Mouse (Mus musculus): ENCODE measurements at regions not wholly inside any gene's neighbourhood (a gene's known extent, or its start where the extent isn't known, plus 50 kb on each side); places are given as distances from the start of the nearest gene placed in this dataset.

- DNase-seq (ENCODE audit: inconsistent age in 2 of 2, low spot score in 1 of 2): peak in 1 of 2 experiments; percentile 61
Observed at GRCm38 (mm10) chrX:161487691-161488090, 200.4 kb downstream of the Gm15262 start.

- DNase-seq (ENCODE audit: inconsistent age in 2 of 2, low spot score in 1 of 2): no peak
Observed at GRCm38 (mm10) chrX:161511341-161511740, 205.5 kb upstream of the Rai2 start.

GRCm38 (mm10) chrX:161523432-161524256 lies 193.2 kb upstream of the Rai2 start:
- DNase-seq (ENCODE audit: inconsistent age in 2 of 2, low spot score in 1 of 2): no peak

GRCm38 (mm10) chrX:161524257-161524646 lies 192.6 kb upstream of the Rai2 start:
- peak in 1 of 2 experiments; percentile 24 for DNase-seq (ENCODE audit: inconsistent age in 2 of 2, low spot score in 1 of 2)

- DNase-seq (ENCODE audit: inconsistent age in 2 of 2, low spot score in 1 of 2): no peak
Observed at GRCm38 (mm10) chrX:161537290-161537689, 179.6 kb upstream of the Rai2 start.

- no peak for DNase-seq (ENCODE audit: inconsistent age in 2 of 2, low spot score in 1 of 2)
Observed at GRCm38 (mm10) chrX:161556896-161557295, 160.0 kb upstream of the Rai2 start.

GRCm38 (mm10) chrX:161558511-161558910 lies 158.4 kb upstream of the Rai2 start:
- no peak for DNase-seq (ENCODE audit: inconsistent age in 2 of 2, low spot score in 1 of 2)

GRCm38 (mm10) chrX:161566435-161566834 lies 150.4 kb upstream of the Rai2 start:
- DNase-seq (ENCODE audit: inconsistent age in 2 of 2, low spot score in 1 of 2): no peak

GRCm38 (mm10) chrX:161582019-161582659 lies 134.7 kb upstream of the Rai2 start:
- peak in 1 of 2 experiments; percentile 45 for DNase-seq (ENCODE audit: inconsistent age in 2 of 2, low spot score in 1 of 2)

- DNase-seq (ENCODE audit: inconsistent age in 2 of 2, low spot score in 1 of 2): no peak
Observed at GRCm38 (mm10) chrX:161583872-161584271, 133.0 kb upstream of the Rai2 start.

- DNase-seq (ENCODE audit: inconsistent age in 2 of 2, low spot score in 1 of 2): no peak
Observed at GRCm38 (mm10) chrX:161633869-161634268, 83.0 kb upstream of the Rai2 start.

GRCm38 (mm10) chrX:161634342-161634741 lies 82.5 kb upstream of the Rai2 start:
- no peak for DNase-seq (ENCODE audit: inconsistent age in 2 of 2, low spot score in 1 of 2)

GRCm38 (mm10) chrX:161635678-161636077 lies 81.2 kb upstream of the Rai2 start:
- DNase-seq (ENCODE audit: inconsistent age in 2 of 2, low spot score in 1 of 2): peak; percentile 3 to 45

- DNase-seq (ENCODE audit: inconsistent age in 2 of 2, low spot score in 1 of 2): no peak
Observed at GRCm38 (mm10) chrX:161653106-161653505, 63.8 kb upstream of the Rai2 start.

GRCm38 (mm10) chrX:161660106-161660505 lies 56.8 kb upstream of the Rai2 start:
- no peak for DNase-seq (ENCODE audit: inconsistent age in 2 of 2, low spot score in 1 of 2)

- DNase-seq (ENCODE audit: inconsistent age in 2 of 2, low spot score in 1 of 2): no peak
Observed at GRCm38 (mm10) chrX:161661936-161662335, 54.9 kb upstream of the Rai2 start.

All from adrenal gland, adult (tissue).